Mouse (Mus musculus) spleen, adult 12 weeks (tissue): ENCODE measurements around the gene Nrip3.
A peak's percentile ranks its signal among the peaks of the same experiment; 100 is the strongest.

ENCODE experiments used
- DNase-seq: peaks from one replicate; pipeline ENCODE4 v3.0.0; 2022; ENCODE audit warnings: low spot score

Nrip3 gene

DNA sequence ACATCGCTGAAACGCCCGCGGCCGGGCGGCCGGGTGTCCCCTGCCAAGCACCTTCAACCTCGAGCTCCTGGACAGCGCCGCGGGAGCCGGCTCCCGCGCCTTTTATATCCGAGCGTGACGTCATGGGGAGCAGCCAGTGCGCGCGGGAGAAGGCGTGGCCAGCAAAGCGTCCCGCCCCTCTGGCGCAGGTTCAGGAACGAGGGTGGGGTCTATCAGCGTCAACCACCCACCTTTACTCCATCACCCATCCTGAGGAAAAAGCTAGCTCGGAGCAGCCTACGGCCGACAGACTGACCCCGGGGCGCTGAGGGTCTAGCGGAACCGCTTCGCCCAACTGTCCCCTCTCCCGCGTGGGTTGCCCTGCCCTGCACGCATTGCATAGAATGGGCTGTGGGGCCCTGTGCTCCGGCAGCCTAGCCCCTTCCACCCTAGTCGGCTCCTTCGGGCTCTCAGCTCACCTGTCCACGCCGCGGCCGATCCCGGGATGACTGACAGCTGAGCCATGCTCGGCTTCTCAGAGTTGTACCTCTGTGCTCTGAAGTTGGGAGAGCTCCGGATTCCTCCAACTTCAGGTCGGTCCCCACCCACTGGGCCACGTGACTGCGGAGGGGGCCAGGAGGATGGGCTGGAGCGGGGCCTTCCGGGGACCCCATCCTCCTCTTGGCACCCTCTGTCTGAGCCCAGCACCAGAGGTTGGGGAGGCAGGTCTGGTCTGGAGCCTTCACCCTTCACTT is at the start of gene Nrip3:
TSS of gene Nrip3 (minus strand) at position 556 of the 734 bp plus-strand sequence.
- DNase-seq = peak; percentile 76

DNA sequence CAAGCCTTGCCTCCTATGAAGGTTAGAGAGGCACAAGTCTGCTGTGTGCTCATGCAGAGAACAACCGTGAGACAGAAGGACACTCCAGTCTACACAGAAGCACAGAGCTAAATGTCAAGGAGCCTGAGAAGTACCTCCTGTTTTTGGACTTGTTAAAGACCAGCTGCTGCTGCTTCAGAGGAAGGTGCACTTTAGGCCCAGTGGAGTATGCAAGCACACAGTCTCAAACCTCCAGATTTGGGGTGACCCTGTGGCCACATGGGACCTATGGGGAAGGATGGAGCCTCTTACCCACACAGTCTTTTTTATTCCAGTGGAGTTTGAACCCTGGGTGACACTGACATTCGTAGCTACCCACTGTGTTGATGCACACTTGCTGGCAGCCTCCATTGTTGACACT is 49.6 kb upstream of the Nrip3 start:
- DNase-seq = no peak

DNA sequence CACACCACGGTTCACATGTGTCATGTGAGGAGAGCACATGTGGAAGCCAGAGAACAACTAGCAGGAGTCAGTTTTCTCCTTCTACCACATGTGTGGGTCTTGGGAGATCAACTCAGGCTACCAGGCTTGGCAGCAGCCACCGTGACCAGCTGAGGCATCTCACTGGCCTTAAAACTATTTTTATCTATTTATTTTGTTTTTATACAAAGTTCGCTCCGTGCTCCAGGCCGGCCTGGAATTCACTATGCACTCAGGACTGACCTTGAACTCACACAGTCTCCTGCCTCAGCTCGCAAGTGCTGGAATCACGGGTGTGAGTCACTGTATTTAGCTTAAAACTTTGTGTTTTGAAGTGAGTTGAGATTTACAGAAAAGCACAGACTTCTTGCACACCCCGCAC is 45.1 kb upstream of the Nrip3 start:
- no peak for DNase-seq

DNA sequence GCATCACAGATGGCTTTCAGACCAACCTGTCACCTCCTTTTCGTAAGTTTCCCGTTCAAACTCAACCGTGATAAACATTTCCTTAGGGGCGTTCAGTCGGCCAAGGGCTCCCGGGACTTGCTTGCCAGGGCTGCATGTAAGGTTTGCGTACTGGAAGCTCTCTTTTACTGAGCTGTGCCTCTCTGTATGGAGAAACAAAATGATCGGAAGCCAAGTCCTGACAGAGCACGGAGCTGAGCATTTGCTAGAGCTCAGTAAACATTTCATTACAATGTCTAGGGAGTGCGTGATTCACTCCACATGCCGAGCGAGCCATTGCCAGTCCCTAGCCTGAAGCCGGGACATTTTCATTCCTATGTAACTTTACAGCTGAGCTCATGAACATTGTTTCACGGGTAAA is 43.5 kb upstream of the Nrip3 start:
- DNase-seq = no peak

DNA sequence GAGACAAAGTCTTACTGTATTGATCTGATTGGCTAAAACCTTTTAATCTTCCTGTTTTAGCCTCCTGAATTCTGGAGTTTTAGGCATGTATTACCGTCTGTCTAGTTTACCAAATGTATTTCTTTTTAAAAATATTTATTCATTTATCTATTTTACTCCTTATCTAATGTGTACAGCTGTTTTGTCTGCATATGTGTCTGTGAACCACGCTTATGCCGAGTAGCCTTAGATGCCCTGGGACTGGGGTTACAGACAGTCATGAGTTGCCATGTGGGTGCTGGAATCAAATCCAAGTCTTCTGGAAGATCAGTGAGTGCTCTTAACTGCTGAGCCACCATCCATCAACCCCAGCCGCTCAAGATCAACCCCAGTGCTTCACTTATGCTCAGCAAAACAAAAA is 36.8 kb upstream of the Nrip3 start:
- peak; percentile 36 for DNase-seq

DNA sequence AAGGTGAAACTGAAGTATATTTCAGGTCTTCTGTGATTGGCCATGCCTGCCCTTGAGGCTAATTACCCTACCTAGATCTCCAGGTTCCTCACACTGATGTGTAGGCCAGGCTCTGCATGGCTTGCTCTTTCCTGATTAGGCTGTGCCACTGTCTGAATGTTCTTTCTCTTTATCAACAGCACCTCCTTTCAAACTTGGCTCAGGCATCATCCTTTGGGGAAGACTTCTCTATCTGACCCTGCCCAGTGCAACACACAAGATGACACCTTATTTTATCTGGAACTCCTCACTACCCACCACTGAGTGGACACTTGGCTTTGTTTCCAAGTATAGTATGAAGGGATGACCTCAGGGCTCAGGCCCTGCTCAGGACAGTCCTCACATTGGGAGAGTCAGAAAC is 36.1 kb upstream of the Nrip3 start:
- DNase-seq = peak; percentile 57

DNA sequence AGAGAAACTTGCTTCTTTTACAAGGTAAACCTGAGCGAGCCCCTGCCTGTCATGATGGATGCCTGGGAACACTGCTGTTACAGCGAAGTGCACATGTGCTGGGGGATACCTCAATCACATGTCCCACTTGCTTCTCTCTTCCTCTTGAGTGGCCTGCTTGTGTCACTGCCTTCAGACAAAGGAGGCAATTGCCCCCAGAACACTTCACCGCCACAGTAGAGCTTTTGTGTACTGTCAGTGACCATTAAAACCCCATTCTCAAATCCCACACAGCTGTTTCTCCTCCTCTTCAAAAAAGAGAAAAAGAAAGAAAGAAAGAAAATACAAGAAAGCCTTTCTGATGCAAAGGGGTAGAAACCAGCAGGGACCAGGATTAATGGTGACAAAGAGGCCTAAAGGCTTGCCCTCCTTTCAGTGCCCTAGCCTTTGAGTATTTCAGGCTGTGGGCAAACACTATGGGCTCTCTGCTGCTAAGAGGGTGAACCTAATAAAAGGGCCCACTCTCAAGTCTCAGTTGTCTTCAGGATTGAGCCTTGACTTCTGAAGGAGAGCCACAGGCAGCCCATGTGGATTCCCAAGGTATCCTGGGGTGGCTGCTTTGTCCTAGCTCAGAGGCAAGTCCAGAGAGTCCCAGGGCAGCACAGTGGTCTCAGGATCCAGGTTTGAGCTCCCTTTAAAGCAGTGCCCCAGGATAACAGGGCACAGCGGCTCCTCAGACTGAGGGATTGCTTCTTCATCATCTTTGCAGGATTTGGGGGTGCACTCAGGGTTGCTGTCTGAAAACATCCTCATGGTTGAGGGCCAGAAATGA is 31.7 kb upstream of the Nrip3 start:
- DNase-seq = no peak

DNA sequence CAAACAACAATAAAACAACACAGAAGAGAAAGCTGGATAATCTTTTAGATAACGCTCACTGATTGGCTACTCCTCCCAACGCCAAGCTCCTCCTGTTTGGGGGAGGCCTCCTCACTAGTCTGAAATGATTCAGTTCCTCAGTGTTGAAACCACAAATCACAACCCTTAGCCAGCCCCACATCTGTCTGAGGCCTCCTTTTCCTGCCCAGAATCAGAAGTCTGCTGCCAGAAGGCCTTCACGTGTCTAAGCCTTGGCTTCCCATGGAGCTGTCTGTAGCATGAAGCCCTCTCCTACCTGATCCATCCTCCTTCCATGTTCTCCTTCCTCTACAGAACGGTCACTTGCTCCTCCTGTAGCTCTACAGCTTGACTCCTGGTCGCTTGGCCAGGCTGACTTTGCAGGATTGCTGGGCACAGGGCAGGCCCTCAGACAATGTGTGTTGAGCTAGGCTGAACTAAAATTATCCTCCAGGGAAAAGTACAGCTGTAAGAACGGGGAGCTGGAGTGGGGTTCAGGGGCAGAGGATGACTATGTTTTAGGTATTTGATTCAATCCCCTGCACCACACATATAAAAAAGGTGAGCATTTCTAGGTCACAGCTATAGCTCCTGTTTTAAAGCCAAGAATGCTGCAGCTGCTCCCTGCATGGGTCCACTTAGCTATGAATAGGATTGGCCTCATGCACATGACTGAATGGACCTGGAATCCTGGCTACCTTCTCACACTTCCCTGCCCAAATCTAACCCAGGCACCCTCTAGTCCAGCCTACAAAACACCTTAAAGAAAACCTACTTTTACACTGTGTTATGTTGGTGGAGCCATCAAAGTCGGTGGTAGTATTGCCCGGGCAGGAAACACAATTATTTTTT is 26.0 kb upstream of the Nrip3 start:
- DNase-seq = no peak

DNA sequence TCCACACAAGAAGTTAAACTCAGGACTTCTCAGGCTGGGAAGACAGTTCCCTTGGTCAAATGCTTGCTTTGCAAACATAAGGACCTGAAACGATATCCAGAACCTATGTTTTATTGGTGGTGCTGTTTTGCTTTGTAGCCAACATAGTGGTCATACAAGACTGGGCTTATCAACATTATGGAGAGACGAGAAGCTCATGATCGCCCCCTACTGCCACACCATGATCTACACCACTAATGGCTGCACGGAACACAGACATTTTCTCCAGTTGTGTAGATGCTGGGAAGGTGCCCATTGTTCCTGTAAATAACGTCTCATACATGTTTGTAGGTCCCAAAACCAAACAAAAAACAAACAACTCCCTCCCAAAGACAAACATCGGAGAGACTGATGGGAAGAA is 23.0 kb upstream of the Nrip3 start:
- peak; percentile 29 for DNase-seq

DNA sequence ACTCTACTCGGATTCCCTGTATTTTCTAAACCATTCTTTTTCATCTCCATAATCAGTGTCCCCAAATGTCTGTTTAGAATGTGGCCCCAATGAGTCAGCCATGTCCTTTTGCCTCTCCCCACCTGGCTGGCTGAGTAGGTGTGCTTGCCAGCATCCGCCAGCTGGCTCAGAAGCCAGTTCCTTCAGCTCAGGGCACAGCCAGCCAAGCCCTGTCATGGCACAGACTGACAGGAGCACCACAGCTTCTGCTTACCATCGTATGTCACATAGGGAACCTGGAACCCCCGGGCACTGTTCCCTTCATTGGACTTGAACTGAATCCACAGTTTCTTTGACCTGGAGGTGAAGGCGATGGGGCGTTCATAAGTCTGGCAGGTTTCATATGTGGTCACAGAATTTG is 22.5 kb upstream of the Nrip3 start:
- DNase-seq = no peak

DNA sequence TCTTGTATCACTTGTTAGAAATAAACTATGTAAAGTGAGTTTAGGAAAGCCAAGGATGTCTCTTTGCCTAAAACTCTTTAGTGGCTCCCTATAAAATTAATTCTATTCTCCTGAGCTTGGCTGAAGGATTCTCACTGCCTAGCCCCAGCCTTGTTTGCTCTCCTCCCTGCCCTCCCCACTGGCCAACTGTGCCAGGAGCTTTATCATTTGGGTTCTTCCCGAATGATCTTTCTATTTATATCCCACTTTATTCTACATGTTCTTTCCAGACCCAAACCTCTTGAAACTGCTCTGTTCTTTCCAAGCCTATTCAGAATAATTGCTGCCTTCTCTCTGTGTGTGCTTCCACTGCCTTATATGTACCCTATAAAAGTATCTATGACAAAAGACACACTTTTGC is 21.7 kb upstream of the Nrip3 start:
- no peak for DNase-seq

DNA sequence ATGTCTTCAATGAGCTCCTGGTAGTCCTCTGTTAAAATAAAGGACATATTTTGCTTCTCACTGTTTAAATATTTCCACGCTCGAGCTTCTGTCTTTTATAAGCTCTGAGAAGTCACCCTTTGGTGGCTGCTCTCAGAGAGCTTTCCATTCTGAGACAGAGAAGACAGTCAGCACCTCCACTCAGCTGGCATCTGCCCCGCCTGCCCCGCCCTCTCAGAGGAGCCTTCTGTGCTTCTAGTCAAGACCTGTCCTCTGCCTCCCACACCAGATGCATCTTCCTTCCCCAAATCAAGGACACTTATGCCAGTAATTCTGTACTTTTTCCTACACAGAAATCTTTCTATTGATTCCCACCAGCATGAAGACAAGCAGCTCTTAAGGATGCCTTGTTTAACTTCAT is 18.8 kb upstream of the Nrip3 start:
- no peak for DNase-seq

DNA sequence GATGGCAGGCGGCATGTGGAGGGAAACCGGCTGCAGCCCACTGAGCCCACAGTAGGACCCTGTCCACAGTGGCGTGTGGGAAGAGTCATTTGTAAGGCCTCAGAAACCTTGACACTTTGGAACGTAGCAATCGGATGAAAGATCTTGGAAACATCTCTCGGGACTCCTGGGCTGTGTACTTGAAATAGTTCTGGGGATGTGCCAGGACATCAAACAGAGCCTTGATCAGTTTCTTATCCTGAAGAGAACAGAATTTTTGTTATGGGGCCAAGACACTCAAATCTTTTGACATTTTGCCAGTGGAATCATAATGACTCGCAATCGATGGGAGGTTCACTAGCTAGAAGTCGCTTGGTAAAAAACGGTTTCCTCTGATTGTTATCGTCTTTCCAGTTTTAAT is 17.3 kb upstream of the Nrip3 start:
- DNase-seq = no peak

DNA sequence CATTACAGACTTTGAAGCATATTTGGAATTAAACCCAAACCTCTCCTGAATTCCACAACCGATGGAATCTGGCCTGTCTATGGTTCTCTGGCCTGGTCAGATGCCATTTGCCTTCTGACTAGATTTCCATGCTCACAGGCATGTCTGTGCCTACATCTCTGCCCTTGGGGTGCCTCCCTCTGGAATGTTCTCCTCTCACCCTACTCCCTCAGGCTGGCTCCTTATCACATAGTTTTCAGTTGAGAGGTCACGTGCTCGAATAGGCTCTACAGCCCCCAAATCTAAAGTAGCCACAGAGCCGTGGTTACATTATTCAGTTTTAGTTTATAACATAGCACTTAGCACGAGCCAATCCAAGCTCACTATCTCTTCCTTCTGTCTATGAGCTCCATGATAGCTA is 13.7 kb upstream of the Nrip3 start:
- DNase-seq = no peak

DNA sequence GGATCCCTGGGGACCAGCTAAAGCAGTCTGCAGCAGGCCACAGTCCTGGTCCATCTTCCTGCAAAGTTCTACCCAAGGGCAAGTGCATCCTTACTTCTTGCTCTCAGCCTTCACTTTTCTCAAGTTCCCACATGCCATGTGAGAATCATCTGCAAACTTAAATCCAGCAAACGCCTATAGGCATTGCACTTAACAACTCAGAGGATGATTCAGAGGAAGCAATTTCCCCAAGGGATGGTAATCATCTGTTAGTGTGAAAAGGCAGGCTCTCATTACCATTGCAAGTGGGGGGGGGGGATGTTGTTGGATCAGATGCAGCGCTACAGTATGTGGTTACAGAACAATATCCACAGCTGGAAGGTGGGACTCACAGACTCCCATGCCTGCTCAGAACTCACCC is 12.7 kb upstream of the Nrip3 start:
- no peak for DNase-seq

DNA sequence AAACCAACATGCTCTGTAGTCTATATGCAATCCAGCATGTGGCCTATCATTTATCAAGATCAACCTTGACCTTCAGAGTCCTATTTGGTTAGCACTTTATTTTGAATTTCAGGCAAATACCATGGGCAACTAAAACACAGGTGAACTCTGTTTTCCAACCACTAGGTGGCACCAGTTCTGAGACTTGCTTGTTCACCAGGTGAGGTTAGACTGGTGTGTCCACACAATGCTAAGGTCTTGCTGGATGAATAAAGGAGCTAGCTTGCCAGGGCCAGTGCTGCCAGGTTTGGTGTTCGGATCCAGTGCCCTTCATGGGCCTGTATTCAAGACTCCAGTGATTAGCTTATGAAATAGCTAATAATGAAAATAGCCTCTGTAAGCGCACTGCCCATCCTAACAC is 10.9 kb upstream of the Nrip3 start:
- peak; percentile 50 for DNase-seq

DNA sequence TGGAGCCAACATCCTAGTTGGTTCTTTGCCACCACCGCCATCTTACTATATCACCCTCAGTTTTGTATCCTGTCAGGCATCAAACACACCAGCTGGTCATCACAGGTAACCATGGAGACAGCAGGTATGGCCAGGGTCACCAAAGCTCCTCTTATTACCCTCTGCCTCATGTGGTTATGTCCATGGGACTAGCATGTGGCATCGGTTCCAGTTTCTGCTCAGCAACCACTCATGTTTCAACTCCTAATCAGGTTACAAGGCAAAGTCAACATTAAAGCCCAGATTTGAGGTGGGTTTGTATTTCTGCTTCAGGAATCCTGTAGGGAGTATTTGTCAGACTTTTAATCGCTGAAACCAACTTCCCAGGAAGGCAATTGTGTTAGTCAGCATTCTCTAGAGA is 9.0 kb upstream of the Nrip3 start:
- no peak for DNase-seq

DNA sequence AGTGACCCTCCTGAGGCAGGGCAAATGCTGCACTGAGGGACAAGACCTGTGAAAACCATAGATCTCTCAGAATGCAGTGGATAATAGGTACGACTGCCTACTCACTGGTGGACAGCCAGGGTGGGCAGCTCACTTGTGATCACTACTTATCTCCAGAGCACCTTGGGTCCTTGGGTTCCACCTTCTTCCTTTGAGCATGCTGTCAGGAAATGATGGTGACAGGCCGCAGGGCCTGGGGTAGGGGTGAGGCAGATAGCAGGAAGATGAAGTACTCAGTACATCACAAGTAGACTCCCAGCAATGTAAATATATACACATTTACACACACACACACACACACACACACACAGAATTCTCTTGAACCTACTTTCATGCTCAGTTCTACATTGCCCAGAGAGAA is 6.0 kb upstream of the Nrip3 start:
- DNase-seq = no peak

DNA sequence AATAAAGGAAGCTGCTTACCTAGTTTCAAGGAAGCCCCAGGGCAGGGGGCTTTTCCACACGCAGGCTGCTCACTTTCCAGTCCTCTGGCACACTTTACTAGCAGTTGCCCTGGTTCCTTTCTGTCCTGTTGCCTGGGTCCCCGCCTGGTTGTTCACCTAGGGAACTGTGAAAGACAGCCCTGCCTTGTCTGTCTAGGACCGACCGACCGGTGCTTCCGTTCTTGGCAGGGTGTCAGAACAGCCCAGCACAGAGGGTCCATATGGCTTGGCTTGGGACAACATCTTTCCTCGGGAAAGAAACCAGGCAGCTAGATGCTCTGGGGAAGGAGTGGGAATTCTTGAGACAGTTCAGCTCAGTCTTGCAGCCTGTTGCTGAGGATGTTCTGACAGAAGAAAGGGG is 1.5 kb upstream of the Nrip3 start:
- DNase-seq = no peak

DNA sequence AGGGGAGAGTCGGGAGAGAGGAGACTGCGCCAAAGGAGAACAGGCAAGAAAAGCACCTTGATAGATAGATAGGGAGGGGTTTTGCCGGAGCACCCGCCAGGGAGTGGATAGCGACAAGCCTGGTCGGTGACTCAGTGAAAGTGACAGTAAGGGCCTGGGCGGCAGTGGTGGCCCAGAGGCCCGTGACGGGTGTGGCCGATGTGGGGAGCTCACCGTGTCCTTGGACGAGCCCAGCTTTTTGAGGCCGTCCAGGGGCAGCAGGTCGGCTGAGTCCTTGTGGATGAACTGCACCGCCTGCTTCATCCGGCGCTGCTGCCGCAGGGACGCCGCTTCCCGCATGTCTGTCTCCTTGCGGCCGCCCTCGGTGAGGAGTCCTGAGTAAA is 747 bp downstream of the Nrip3 start:
- peak; percentile 63 for DNase-seq

DNA sequence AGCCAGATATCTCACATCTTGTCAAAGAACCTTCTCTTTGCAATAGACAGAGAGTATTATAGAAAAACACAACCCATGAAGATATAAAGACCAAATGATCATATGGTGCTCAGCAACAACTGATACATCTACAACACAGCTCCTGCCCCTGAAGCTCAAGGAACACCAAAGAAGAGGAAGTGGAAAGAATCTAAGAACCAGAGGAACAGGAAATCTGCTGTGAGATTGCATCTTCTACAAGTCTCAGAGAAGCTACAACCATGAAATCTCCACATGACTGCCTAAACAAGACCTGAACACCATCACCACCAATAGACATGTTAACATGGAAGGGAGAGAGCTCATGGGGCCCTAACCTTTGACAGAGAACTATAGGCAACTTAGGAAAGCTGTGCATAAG is 9.6 kb downstream of the Nrip3 start:
- no peak for DNase-seq

DNA sequence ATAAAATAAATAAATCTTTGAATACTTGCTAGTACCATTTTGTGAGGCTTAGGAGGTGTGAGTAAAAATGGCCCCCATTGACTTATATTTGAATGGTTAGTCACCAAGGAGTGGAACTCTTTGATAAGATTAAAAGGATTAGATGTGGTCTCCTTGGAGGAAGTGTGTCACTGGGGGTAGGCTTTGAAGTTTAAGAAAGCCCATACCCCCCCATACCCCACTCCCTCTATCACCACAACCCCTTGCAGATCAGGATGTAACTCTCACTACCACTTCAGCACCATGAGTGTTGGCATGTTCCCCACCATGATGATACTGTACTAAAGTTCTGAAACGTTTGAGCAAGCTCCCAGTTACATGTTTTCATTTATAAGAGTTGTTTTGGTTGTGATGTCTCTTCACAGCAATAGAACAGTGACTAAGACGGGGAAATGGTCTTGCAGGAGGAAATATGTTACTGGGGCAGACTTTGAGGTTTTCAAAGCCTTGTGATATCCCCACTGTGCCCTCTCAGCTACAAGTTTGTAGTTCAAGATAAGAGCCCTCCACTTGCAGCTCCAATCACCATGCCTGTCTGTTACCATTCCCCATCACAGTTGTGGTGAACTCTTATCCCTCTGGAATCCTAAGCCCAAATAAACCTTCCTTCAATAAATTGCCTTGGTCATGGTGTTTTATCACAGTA is 13.0 kb downstream of the Nrip3 start:
- DNase-seq = no peak
